Mouse (Mus musculus) neutrophil, adult 5-6 weeks (primary cell): Measurements from ENCODE around the gene Arhgap15. TPM values are rescaled to one million over a fixed set of nuclear protein-coding genes. Genes with fewer than 3 reads are reported as not detected.

Experiments used
- ATAC-seq: fragments of 151-379, 151-347 bp; 2 replicates; pipeline ENCODE4 v1.8.0; 2017; ENCODE audit warnings: mild to moderate bottlenecking, moderate TSS enrichment; ENCODE audit not compliant: insufficient number of reproducible peaks, poor library complexity, low FRiP score, severe bottlenecking; ENCODE audit errors: extremely low read depth
- total RNA-seq: library from RNA; stranded (forward); fragments of 200-1000 nt; gene quantifications from 2 replicates; pipeline ENCODE4 v1.2.3, GENCODE M21; 2017

The Arhgap15 gene
- total RNA-seq, 1 experiment from 2014 or later, result 275 TPM

DNA sequence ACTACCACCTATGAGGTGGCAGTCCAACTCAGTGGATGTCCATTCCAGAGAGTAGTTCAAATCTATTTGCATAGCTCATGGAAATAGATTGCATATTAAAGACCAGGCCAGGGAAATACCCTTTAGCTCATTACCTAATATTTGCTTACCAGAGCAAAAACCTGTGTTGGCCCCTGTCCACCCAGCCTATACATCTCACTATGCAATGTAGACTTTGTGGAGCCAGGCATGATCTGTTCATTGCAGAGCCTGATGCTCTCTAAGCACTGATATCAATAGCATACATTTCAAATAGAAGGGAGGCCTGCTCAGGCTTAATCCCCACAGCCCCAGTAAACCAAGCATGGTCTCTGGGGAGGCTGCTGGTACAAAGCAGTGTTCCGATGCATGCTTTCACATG is 689.4 kb downstream of the Arhgap15 start:
- no peak for ATAC-seq

DNA sequence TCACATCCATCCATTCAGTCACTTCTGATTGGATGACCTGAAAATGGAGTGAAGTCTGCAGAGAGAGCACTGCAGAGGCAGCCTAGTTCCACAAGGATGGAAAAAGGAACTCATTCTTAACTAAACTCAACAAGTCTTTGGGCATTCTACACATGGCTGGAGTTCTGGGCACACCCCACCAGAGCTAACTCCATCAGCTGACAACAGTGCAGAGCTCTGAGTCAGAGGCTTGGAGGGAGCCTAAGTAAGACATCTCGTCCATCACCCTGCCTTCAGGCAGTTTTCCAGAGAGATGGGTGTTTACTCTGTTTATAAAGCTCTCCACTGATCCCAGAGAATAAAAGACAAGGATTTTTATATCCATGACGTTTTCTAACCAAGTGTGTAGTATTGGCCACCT is 696.3 kb downstream of the Arhgap15 start:
- no peak for ATAC-seq

Other genes with a start within 250 kb of the Arhgap15 start
- 33.8 and 47.7 TPM in 2 replicates for gene Kynu, start 193.5 kb upstream of the Arhgap15 start, total RNA-seq